Mouse (Mus musculus): ENCODE measurements at regions not wholly inside any gene's neighbourhood (a gene's known extent, or its start where the extent isn't known, plus 50 kb on each side); places are given as distances from the start of the nearest gene placed in this dataset.

DNA sequence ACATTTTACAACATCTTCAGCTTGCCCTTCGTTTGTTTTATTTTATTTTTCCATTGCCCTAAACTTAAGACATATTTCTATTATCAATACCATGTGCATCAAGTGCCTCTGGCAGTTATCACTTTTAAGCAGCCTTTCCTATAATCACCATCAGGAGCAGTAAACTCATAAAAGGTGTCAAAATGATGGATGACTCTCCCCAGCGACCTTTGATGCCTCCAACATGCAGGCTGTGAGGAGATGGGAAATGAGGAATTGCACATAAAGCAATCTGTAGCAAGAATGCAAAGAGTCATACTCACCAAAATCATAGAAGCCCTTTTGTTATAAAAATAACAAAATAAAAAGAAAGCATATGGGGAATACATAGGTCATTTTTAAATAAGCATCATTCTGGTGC lies 468.5 kb upstream of the Car10 start:
- peak; percentile 42 for DNase-seq (ENCODE audit: low read depth, low spot score)

Data from 3T3-L1 (cell line).